Mouse (Mus musculus) cerebellum, postnatal 4 days (tissue): ENCODE measurements at regions not wholly inside any gene's neighbourhood (a gene's known extent, or its start where the extent isn't known, plus 50 kb on each side); places are given as distances from the start of the nearest gene placed in this dataset.

Experiments used
- DNase-seq, 2 experiments: peaks; one replicate each; pipeline ENCODE4 v3.0.0; 2022; ENCODE audit warnings: low spot score in 2 of 2, mixed read lengths in 1 of 2

DNA sequence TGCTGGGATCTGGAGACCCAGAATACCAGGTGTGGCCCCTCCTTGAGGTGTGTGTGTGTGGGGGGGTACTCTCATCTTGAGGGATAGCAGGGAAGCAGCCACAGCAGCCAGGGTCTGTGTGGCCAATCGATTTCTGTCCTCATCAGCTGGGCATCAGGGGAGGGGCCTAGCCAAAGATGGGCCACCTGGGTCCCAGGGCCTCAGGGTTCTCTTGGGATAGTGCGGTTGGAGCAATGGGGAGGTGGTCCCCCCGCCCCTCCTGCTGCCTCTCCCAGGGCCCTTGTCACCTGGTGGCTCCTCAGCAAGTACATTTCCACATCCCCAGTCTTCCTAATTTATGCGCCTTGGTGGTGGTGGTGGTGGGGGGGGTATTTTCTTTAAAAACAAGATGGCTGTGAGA is 55.4 kb downstream of the Uncx start:
- DNase-seq = no peak

DNA sequence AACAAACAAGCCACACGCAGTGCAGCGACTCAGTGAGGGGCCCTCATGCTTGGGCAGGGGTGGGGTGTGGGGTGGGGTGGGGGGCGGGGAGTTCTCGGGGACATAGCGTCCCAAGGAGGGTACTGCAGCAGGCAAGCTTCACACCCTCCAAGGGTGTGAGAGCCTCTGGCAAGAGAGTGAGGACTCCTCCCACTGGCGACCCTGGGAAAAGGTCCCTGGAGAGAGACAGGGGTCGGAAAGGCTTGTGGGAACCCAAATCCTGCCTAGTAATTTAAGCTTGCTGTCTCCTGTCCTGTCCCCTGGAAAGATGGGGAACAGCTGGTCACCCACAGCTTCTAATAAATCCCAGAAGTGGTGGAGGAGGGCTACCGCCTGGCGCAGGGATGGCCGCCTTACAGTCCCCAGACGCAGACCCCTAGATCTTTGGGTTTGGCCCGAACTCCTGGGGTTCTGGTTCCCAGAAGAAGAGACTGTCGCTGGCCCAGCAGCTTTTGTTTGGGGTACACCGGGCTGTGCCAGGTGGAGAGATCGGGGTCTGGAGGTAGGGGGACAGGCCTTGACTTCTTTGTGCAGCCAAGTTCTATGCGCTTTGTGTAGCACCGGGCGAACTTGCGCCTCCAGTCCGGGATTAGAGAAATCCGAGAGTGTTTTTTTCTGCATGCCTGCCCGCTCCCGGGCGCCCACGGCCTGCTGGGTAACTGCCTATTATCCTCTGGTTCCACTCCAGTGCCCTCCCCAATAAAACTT is 56.1 kb downstream of the Uncx start:
- no peak for DNase-seq

DNA sequence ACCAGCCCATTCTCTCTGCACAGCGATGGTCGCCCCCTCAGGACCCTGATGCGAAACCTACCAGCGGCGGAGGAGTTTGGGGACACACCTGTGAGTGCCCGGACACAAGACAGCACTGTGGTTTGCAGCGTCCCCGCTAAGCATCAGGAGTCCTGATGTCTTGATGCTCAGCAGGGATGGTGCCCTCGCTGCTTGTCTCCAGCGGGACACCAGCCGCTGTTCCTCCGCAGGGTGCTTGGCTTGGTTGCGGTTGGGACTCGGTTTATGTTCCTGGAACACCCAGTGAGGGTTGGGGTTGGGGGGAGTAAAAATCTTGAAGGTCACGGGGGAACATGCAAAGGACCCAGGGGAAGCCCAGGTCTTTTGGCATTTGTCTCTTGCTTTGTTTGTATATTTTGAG is 56.9 kb downstream of the Uncx start:
- DNase-seq = no peak

DNA sequence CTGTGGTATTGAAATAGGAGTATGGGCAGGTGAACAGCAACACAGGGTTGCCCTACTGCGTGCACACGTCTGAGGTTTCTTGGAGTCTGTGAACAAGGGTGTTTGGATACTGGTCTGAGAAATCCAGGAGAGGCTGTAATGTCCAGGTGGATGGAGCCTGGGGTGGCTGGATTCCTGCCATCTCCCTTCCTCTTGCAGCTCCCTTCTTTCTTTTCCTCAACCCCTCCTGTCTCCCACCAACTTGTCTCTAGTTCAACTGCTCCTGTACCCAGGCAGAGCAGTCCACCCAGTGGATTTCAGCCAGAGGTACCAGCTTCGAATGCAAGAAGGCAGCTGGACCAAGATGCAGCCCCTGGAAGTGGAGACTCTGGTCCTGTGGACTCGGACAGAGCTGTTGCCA is 59.6 kb downstream of the Uncx start:
- DNase-seq = no peak

DNA sequence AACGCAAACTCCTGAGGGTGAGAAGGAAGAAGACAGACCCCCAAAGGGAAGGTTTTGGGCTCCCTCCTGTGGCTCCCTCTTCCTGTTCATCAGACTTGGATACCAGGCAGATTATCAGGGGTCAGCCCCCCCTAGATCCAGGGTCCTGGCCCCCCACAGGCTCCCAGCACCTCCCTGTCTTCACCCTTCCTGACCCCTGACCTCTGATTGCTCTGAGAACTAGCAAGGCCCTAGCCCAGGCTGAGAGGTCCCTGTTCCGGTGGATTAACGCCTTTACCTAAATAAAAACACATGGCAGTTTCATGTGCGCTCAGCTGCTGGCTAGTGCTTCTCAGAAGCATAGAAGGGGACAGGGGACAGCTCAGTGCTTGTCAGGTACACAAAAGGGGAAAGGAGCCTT is 60.2 kb downstream of the Uncx start:
- DNase-seq = no peak

DNA sequence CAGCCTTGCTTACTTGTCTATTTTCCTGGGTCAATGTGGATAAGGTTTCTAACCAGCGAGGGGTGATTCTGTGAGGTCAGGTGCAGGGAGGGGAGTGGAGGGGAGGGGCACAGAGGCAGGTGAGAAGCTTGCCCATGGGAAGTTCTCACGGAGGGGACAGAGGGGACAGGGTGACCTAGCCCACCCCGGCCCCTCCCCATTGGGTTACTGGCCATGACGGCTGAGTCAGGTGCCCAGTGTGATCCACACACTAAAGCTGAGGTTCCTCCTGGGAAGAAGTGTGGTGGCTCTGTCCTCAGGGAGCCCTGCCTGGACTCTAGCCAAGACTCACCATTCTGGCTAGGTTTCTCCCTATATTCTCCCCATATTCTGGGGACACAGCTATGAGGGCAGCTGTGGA is 61.0 kb downstream of the Uncx start:
- DNase-seq = no peak

DNA sequence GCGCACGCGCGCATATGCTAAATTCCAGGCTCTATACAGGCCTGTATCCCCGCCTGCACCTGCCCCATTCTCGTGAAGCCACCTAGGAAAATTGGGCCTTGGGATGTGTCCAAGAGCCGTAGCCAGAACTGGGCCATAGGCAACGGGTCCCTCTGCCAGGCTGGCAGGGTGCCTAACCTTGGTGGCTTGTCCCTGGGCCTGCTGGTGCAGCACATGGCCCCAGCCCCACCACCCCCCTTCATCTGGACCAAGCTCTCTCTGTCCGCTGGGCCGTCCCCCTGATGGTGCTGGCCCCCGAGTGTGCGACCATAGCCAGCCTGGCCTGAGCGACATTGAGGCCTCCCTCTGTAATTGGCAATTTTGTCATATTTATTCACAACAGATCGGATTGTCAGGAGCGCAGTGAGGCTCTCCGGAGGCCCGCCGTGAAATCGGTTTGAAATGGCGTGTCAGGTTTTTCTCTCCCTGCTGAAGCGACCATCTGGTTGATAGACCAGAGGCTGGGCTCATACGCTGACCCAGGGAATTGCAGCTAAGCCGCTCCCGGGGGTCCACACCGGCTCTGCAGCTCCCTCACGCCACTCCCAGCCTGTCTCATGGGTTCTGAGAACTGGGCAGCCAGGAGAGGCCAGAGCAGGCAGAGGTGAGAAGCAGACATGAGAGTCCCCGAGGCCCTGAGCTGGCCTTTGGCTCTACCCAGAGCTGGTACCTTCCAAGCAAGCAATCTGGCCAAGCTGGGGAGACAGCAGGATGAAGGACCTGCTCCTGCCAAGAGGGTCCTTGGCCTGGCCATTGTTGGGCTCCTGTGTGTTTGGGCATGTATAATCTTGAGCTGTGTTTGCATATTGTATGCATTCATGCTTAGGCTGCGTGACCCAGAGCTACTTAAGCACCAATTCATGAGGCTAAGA is 67.6 kb downstream of the Uncx start:
- peak; percentile 55 to 92 for DNase-seq

DNA sequence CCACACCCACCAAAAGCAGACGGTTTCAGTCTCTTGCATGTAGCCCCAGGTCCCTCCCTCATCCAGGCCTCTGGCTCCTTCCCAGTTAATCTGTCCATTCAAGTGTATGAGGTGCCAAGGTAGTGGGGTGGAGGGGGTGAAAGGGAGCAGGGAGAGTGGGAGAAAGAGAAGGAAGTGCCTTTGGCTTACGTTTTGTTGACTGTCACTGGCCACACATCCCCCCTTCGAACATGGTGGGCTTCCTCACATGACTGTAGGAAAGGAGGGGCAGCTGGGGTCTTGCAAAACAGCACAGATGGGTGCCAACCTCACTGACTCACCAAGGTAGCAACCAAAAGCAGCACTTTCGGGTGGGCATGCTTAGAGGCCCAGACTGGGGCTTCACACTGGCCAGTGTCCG is 68.9 kb downstream of the Uncx start:
- DNase-seq = no peak

DNA sequence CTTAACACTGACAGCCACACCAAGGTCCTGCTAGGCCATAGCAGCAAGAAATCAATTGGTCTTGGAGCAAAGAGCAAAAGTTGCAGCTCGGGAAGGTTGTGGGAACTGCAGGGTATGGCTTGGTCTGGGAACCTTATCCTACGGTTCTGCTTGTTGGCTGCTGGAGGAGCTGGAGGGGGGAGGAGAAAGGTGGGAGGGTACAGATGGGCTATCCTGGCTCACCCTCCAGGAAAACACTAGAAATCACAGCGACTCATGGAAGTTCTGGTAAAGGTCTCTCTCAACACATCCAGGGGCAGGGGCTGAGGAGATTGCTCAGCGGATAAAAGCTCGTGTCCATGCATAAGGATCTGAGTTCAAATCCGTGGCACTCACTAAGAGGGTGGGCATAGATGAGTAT is 69.4 kb downstream of the Uncx start:
- DNase-seq = no peak

DNA sequence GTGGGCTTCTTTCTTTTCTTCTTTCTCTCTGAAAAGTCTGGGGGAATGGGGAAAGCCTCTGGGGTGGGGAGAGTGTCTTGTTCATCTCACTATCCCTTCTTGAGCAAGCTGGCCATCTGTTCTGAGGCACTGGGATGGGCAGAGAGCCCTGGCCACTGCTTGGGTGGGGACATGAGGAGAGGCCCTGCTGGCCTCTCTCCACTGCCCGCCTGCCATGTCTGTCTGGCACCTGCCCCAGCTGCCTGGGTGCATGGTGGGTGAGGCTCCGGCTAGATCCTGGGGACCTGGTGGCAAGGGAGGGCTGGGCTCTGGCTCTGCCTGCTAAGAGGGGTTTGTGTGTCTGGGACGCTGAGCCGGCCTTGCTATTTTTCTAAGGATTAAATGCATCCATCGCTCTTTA is 70.3 kb downstream of the Uncx start:
- peak in 1 of 2 experiments; percentile 72 for DNase-seq

DNA sequence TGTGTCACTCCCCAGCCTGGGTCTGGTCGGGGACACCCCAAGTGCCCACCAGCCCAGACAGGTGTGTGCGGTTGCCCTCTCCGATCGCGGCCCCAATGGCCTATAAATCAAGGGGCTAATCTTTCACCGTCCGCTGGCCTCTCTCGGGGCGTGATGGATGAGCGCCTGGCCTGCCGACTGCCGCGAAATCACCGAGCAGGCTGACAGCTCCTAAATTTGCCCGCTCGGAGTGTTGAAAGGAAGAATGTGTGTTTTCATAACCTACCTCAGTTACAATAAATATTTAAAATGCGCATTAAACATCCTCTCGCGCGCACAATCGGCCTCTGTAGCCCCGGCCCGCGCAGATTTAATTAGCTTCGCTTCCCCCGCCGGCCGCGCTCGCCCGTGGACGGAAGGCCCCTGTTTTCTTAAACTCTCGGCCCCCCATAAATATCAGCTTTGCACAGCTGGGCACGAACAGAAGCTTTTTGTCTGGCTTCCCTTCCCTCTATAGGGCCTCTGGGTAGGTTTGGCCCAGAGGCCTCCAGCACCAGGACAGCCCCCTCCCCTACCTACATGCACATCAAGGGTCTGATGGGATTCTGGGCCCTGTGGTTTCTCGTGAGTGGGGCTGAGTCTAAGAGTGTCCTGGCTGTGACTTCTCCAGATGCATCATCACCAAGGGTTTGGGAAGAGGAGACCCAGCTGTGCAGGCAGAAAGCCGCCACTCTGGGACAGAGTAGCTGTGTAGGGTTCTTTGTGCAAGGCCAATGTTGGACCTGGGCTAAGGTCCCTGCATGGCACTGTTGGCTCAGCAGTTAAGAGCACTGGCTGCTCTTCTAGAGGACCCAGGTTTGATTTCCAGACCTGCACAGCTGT is 76.2 kb downstream of the Uncx start:
- DNase-seq = no peak

DNA sequence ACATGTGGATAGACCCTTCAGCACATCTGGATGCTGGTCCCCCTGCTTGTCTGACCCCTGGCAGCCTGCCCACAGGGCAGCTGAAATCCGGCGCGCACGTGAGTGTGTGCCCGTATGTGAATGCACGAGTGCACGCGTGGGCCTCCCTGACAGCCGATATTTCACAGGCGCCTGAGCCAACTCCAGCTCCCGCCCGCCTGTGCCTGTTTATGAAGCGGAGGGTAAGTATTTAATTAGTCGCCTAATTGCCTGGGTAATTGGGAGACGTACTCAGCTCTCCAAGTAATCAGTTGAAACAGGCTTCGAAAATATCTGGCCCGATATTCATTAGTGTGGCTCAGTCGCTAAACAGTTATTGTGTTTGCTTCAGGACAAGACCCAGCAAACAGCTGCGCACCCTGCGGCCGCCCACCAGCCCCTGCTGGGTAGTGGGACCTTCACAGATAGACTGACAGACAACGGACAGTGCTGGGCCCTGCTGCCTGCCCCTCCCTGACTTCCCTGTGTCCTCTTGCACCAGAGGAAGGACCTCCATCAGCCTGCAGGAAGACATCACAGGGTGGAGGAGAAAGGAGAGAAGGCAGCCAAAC is 82.7 kb downstream of the Uncx start:
- DNase-seq = peak in 1 of 2 experiments; percentile 21

DNA sequence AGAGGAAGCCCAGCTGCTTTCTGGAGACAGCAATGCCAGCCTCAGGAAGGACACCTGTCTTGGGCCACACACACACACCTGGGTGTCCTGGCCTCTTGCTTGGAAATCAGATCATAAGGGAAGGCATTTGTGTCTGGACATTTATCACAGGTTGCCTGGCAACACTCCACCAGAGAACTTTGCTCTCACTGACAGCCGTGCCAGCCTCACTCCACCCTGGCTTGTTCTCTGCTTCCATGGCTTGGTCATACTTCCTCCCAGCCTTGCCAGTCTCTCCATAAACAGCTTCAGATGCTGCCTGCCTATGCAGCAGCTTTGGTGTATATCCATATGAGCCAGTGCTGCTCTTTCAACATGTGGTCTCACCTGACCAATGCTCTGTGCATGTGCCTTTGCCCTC is 84.3 kb downstream of the Uncx start:
- no peak for DNase-seq

DNA sequence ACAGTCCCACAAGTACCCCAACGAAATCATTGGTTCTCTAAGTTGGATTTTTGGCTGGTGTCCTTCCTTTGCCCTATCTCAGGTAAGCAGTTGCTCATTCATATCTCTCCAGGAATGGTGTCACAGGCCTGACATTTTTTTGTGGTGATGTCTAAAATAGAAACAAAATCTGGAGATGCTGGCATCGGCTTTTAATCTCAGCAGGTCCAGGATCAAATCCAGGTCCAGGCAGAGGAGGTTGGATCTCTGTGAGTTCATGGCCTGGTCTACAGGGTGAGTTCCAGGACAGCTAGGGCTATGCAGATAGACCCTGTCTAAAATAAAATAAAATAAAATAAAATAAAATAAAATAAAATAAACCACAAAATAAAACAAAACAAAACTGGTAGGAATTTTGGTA is 93.7 kb downstream of the Uncx start:
- no peak for DNase-seq

DNA sequence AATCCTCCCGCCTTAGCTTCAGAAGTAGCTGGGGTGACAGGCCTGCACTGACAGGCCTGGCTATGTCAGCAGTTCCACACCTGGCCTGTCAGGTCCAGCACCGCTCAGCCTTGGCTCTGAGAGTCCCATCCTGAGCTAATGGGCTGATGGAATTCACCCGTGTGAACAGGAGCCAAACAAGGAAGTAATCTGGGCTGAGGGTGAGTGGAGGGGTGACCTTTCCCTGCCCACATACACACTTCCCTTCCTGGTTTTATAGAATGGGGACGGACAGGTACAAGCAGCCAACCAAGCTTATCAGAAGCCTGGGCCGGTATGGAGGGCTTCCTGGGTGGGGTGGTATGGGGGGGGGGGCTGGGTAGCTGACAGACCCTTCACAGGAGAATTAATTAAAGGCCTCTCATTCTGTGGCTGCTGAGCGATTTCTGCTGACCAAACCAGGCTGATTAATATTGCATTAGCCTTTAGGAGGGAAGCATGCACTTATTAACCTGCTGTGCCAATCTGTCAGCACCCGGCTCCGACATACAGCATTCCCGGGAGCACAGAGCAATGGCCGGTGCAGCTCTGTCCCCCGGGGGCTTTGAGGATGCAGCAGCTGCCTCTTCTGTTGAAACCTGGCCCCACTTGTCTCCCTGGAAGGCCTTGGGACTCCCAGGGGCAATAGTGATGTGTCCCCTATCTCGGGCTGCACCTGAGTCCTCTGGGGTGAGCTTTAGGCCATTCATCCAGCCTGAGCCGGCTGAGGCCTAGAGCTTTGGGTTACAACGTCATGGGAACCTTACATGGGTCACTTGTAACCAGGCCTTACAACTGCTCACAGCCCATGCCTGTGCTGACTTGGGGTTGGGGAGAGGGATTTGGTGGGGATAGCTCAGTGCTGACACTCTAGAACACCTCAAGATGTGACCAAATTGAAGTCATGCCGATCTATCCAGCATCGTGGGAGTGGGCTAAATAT is 95.2 kb downstream of the Micall2 start:
- DNase-seq = no peak

DNA sequence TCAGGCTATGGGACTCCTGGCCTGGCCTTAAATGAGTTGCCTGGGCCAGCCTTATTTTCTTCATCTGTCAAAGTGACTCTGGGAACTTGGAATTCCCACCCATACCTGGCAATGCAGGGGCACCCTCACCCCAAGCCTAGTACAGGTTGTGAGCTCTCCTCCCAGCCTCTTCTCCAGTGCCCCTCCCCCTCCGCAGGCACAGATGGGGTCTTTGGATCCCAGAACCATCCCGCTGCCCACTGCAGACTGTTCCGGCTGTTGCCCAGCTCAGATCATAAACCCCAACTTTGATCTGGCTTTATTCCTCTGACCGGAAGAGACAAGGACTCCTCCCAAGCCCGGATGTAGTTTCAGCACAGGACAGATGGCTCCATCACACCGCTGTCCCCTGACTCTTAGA is 91.3 kb downstream of the Micall2 start:
- peak in 1 of 2 experiments; percentile 24 for DNase-seq

DNA sequence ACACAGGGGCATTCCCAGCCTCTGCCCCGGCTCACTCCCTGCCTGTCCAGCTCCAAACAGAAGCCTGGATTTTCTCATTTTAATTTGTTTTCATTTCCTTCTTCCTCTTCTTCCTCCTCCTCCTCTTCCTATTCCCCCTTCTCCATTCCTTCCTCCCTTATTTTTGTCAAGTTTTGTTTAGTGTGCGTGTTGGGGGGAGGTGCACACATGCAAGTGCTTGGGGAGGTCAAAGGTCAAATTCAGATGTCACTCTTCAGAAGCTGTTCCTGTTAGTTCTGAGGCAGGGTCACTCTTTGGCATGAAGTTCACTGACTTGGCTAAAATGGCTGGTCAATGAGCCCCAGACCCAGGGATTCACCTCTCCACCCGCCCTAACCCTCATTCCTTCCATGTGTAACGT is 85.1 kb downstream of the Micall2 start:
- no peak for DNase-seq
